Comparison of ENCODE assay signal across 8 mouse cellular contexts in genomic region chr5:121591417-121592063, GRCm38 (mm10). TPM values are rescaled to one million over a fixed set of nuclear protein-coding genes. Genes with fewer than 3 reads are reported as not detected.
A peak's percentile ranks its signal among the peaks of the same experiment; 100 is the strongest.
DNase-seq lines count a peak whose midpoint lies in the region; ATAC-seq and TF ChIP-seq lines count a peak whose summit lies in the region.

No protein-coding gene starts in this region.

- WGBS in heart, embryonic 10.5 days, result 70% methylated on average over 11 of the region's 11 CpGs
- 48% methylated on average over 11 of the region's 11 CpGs for WGBS in spleen, adult 2 months
- WGBS in liver, embryonic 16.5 days (ENCODE audit: insufficient replicate concordance), result 39% methylated on average over 11 of the region's 11 CpGs

- H3K4me2 ChIP-seq in liver, embryonic 16.5 days (ENCODE audit: low read depth, low read length), result peak overlapping the region; percentile 98

- no peak overlapping the region for H3K4me3 ChIP-seq in heart, embryonic 10.5 days
- H3K4me3 ChIP-seq in spleen, adult 2 months (ENCODE audit: extremely low read depth, insufficient read depth, insufficient read length), result no peak overlapping the region
- H3K4me3 ChIP-seq in liver, embryonic 16.5 days (ENCODE audit: low read depth, low read length), result peak overlapping the region; percentile 76

- peak; percentile 96 for DNase-seq in heart, adult 11 months
- DNase-seq in heart, embryonic 10.5 days (ENCODE audit: low spot score), result no peak
- no peak for DNase-seq in spleen, adult 2 months (ENCODE audit: low read depth in 1 of 2, low spot score in 2 of 2)
- no peak for DNase-seq in spleen, adult 18-20 months
- DNase-seq in embryo, embryonic 10 days (ENCODE audit: low spot score), result no peak
- no peak for DNase-seq in urinary bladder, postnatal 25 days (ENCODE audit: low spot score)
- no peak for DNase-seq in cerebellum, postnatal 36 days

- ATAC-seq in liver, embryonic 16.5 days (ENCODE audit: low read depth), result peak; percentile 3; the same call in 1 of the 2 replicates

- H3K27me3 ChIP-seq in heart, embryonic 10.5 days (ENCODE audit: insufficient read depth, poor library complexity, severe bottlenecking), result peaks cover 10% of the 10 kb centered on the region; the same call in 1 of the 2 replicates
- H3K27me3 ChIP-seq in spleen, adult 2 months (ENCODE audit: control insufficient read depth, insufficient read depth, low read length), result no peaks in the 10 kb centered on the region
- no peaks in the 10 kb centered on the region for H3K27me3 ChIP-seq in liver, embryonic 16.5 days (ENCODE audit: control insufficient read depth, insufficient read depth, low read depth, low read length)

- no peak for TF ChIP-seq POLR2A in spleen, adult 2 months (IDR thresholded peaks at IDR 0.05; ENCODE audit: low read depth, low read length)

- TF ChIP-seq CTCF in spleen, adult 2 months (IDR thresholded peaks at IDR 0.05; ENCODE audit: extremely low read depth, insufficient read depth, insufficient read length, insufficient replicate concordance), result no peak

- 0 out of 2 replicates have a peak overlapping the region, but pooled peaks have one; percentile 2 for H3K9ac ChIP-seq in liver, embryonic 16.5 days (ENCODE audit: low read depth, low read length)

- H3K27ac ChIP-seq in heart, embryonic 10.5 days, result no peak overlapping the region
- peak overlapping the region; percentile 6; the same call in 1 of the 2 replicates for H3K27ac ChIP-seq in spleen, adult 2 months (ENCODE audit: insufficient read depth, low read length)
- H3K27ac ChIP-seq in liver, embryonic 16.5 days (ENCODE audit: low read length), result peak overlapping the region; percentile 73

- H3K36me3 ChIP-seq in heart, embryonic 10.5 days, result no peaks in the 10 kb centered on the region
- peaks cover 2% of the 10 kb centered on the region; the same call in 1 of the 2 replicates for H3K36me3 ChIP-seq in spleen, adult 2 months (ENCODE audit: control insufficient read depth, insufficient read depth, low read length)
- H3K36me3 ChIP-seq in liver, embryonic 16.5 days (ENCODE audit: control insufficient read depth, insufficient read depth), result no peaks in the 10 kb centered on the region

- no peaks in the 10 kb centered on the region for H3K9me3 ChIP-seq in heart, embryonic 10.5 days
- no peaks in the 10 kb centered on the region for H3K9me3 ChIP-seq in liver, embryonic 16.5 days (replicated peaks; ENCODE audit: control insufficient read depth, low read length)

- H3K4me1 ChIP-seq in heart, embryonic 10.5 days, result peaks cover 27% of the 10 kb centered on the region
- H3K4me1 ChIP-seq in spleen, adult 2 months (ENCODE audit: control insufficient read depth, insufficient read depth, insufficient read length), result peaks cover 16% of the 10 kb centered on the region; the same call in 1 of the 2 replicates
- H3K4me1 ChIP-seq in liver, embryonic 16.5 days (ENCODE audit: control insufficient read depth, low read depth, low read length), result peaks cover 54% of the 10 kb centered on the region

RNA-seq across cellular contexts. Expression of gene Aldh2, which starts 2.1 kb away (rescaled TPM):
- polyA plus RNA-seq in heart, embryonic 10.5 days (2016; fragmentation: Nextera tagmentation; extraction: Ambion mirVana), result 59.9 and 90.3 TPM in 2 replicates
- polyA plus RNA-seq in spleen, adult 2 months (2012; rRNA removed), result 384 and 386 TPM in 2 replicates
- polyA plus RNA-seq in liver, embryonic 16.5 days (2015; fragmentation: Nextera tagmentation; extraction: Ambion mirVana), result 216 and 250 TPM in 2 replicates

RNA-seq across cellular contexts. Expression of gene Acad12, which starts 27.2 kb away (rescaled TPM):
- 4.7 and 6.1 TPM in 2 replicates for polyA plus RNA-seq in heart, embryonic 10.5 days (2016; fragmentation: Nextera tagmentation; extraction: Ambion mirVana)
- 3.9 and 5.5 TPM in 2 replicates for polyA plus RNA-seq in spleen, adult 2 months (2012; rRNA removed)
- 1.8 and 2.1 TPM in 2 replicates for polyA plus RNA-seq in liver, embryonic 16.5 days (2015; fragmentation: Nextera tagmentation; extraction: Ambion mirVana)

RNA-seq across cellular contexts. Expression of gene Mapkapk5, which starts 45.8 kb away (rescaled TPM):
- polyA plus RNA-seq in heart, embryonic 10.5 days (2016; fragmentation: Nextera tagmentation; extraction: Ambion mirVana), result 36.0 and 38.5 TPM in 2 replicates
- polyA plus RNA-seq in spleen, adult 2 months (2012; rRNA removed), result 17.9 and 18.9 TPM in 2 replicates
- 19.2 and 21.3 TPM in 2 replicates for polyA plus RNA-seq in liver, embryonic 16.5 days (2015; fragmentation: Nextera tagmentation; extraction: Ambion mirVana)

RNA-seq across cellular contexts. Expression of gene Adam1a, which starts 46.3 kb away (rescaled TPM):
- 0.78 and 1.4 TPM in 2 replicates for polyA plus RNA-seq in heart, embryonic 10.5 days (2016; fragmentation: Nextera tagmentation; extraction: Ambion mirVana)
- polyA plus RNA-seq in spleen, adult 2 months (2012; rRNA removed), result 2.1 and 2.8 TPM in 2 replicates
- polyA plus RNA-seq in liver, embryonic 16.5 days (2015; fragmentation: Nextera tagmentation; extraction: Ambion mirVana), result 0.29 and 0.30 TPM in 2 replicates

RNA-seq across cellular contexts. Expression of gene Gm42878, which starts 46.3 kb away (rescaled TPM):
- polyA plus RNA-seq in heart, embryonic 10.5 days (2016; fragmentation: Nextera tagmentation; extraction: Ambion mirVana), result not detected in 2 replicates
- polyA plus RNA-seq in spleen, adult 2 months (2012; rRNA removed), result 0.19 TPM in 1 of 2 replicates, not detected in the other
- not detected in 2 replicates for polyA plus RNA-seq in liver, embryonic 16.5 days (2015; fragmentation: Nextera tagmentation; extraction: Ambion mirVana)
